Mouse (Mus musculus) olfactory bulb, adult 2 months (tissue): Measurements from ENCODE around the gene Zfp316. TPM values are rescaled to one million over a fixed set of nuclear protein-coding genes. Genes with fewer than 3 reads are reported as not detected.

ENCODE experiments used
- H3K27ac ChIP-seq: fragments of 200-500 bp; 2 replicates; pipeline ENCODE4 v1.5.1; 2012; ENCODE audit warnings: low read depth, low read length; ENCODE audit not compliant: insufficient read depth
- H3K4me1 ChIP-seq: fragments of 200-500 bp; 2 replicates; pipeline ENCODE4 v1.6.1; 2012; ENCODE audit warnings: low read length; ENCODE audit not compliant: control insufficient read depth, insufficient read depth
- H3K4me3 ChIP-seq: fragments of 200-500 bp; 2 replicates; pipeline ENCODE4 v1.5.1; 2012; ENCODE audit warnings: mild to moderate bottlenecking, low read depth, low read length, moderate library complexity; ENCODE audit not compliant: insufficient read depth
- CTCF ChIP-seq: fragments of 200-500 bp; IDR thresholded peaks from 2 replicates; pipeline ENCODE4 v1.5.1; 2012; ENCODE audit warnings: low read depth, mild to moderate bottlenecking, low read length, moderate library complexity; ENCODE audit not compliant: insufficient read depth
- POLR2A ChIP-seq: fragments of 200-500 bp; IDR thresholded peaks from 2 replicates; pipeline ENCODE4 v1.6.1; 2012; ENCODE audit warnings: mild to moderate bottlenecking, low read depth, low read length, moderate library complexity; ENCODE audit not compliant: insufficient read depth
- WGBS: fragments of 180-500 bp; shearing (Covaris S2); methylation state at CpG from one replicate; pipeline ENCODE4 v1.1.7; 2018; 5-methylcytosine and 5-hydroxymethylcytosine counted together
- polyA plus RNA-seq: library from polyadenylated mRNA; stranded (reverse); fragments of >200 nt; gene quantifications from 2 replicates; pipeline ENCODE4 v1.2.4, GENCODE M21; 2012; ENCODE audit warnings: low replicate concordance; ENCODE audit not compliant: missing spikeins, insufficient read depth, insufficient read length

Zfp316 gene
- polyA plus RNA-seq, 1 experiment = not detected

- TF ChIP-seq POLR2A = no peak
- no peak overlapping the region for H3K4me3 ChIP-seq
- no peak overlapping the region for H3K27ac ChIP-seq
- 86% methylated on average over 7 of the region's 7 CpGs for WGBS
- peaks cover 11% of the 10 kb centered on the region for H3K4me1 ChIP-seq
Observed at GRCm38 (mm10) chr5:143304251-143304650, 34.4 kb upstream of the Zfp316 start.

DNA sequence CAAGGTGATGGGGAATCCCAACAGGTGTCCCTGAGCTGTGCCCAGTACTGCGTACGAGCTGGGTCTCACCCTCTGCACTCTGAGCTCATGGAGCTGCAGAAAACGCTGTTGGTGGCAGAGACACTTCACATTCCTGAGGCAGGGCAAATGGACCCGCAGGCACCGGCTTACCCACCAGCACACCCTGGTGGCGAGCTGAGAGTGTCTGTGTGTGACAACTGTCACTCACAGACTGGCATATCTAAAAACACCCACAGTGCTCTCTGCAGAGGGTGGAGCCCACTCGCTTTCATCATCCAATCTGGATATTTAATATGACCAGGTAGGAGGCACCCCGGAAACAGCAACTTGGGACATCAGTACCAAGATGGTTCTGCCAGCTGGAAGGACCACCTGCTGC, 31.5 kb upstream of the Zfp316 start:
- no peak overlapping the region for H3K27ac ChIP-seq
- WGBS = 77% methylated on average over 8 of the region's 8 CpGs
- H3K4me1 ChIP-seq = no peaks in the 10 kb centered on the region
- no peak for TF ChIP-seq CTCF
- TF ChIP-seq POLR2A = no peak
- no peak overlapping the region for H3K4me3 ChIP-seq

GRCm38 (mm10) chr5:143299686-143300085, 29.9 kb upstream of the Zfp316 start:
- 88% methylated on average over 4 of the region's 4 CpGs for WGBS
- Histone ChIP-seq H3K4me3 (no peak overlapping the region), H3K27ac (no peak overlapping the region), H3K4me1 (no peaks in the 10 kb centered on the region)
- 0 out of 2 replicates have a peak, but pooled peaks have one; percentile 15 for TF ChIP-seq CTCF
- no peak for TF ChIP-seq POLR2A

DNA sequence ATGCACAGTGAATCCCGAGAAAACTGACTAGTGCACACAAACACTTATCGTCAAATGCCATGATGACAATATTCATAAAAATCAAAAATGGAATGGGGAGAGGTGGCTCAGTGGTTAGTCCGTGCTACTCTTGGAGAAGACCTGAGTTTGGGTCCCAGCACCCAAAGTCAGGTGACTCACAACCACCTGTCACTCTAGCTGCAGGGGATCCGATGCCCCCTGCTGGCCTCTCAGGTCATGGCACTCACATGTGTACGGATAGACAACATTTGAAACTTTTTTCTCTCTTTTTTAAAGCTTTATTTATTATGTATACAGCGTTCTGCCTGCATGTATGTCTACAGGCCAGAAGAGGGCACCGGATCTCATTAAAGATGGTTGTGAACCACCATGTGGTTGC, 28.6 kb upstream of the Zfp316 start:
- Histone ChIP-seq H3K27ac (no peak overlapping the region), H3K4me3 (no peak overlapping the region), H3K4me1 (peaks cover 6% of the 10 kb centered on the region)
- no peak for TF ChIP-seq CTCF
- TF ChIP-seq POLR2A = no peak
- 95% methylated on average over 7 of the region's 7 CpGs for WGBS

- WGBS = 76% methylated on average over 9 of the region's 9 CpGs
- peaks cover 8% of the 10 kb centered on the region for H3K4me1 ChIP-seq
- no peak for TF ChIP-seq CTCF
- TF ChIP-seq POLR2A = no peak
Observed at GRCm38 (mm10) chr5:143297986-143298385, 28.2 kb upstream of the Zfp316 start.

DNA sequence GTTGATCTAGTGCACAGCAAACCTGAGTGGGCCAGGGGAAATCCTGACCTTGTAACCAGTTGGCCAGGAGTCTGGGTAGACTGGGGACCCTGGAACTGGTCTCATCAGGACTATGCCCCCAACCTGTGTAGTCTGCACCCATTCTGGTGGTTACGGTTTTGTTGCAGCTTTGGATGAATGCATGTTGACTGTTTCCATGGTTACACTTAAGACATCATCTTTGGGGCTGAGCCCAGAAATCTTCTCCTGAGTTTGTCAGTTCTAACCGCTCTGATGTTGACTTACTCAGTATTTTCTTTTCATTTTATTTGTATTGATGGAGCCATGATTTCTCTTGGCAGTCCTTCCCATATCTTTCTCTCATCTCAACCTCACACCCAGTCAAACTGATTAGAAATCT, 25.5 kb upstream of the Zfp316 start:
- Histone ChIP-seq H3K27ac (no peak overlapping the region), H3K4me1 (peaks cover 15% of the 10 kb centered on the region), H3K4me3 (no peak overlapping the region)
- 43% methylated on average over 2 of the region's 2 CpGs for WGBS
- TF ChIP-seq POLR2A = no peak
- TF ChIP-seq CTCF = no peak

More at GRCm38 (mm10) chr5:143297986-143298385, 28.2 kb upstream of the Zfp316 start:
- no peak overlapping the region for H3K4me3 ChIP-seq
- no peak overlapping the region for H3K27ac ChIP-seq

GRCm38 (mm10) chr5:143294862-143295261, 25.0 kb upstream of the Zfp316 start:
- Histone ChIP-seq H3K4me1 (peaks cover 15% of the 10 kb centered on the region), H3K4me3 (no peak overlapping the region), H3K27ac (no peak overlapping the region)
- no peak for TF ChIP-seq CTCF
- no peak for TF ChIP-seq POLR2A
- WGBS = 97% methylated on average over 3 of the region's 3 CpGs

GRCm38 (mm10) chr5:143293404-143293803, 23.6 kb upstream of the Zfp316 start, which contains the start of gene Zfp853:
TSS of gene Zfp853 (minus strand) at chr5:143293623.
- peak within 1 kb of the TSS; percentile 50 for H3K4me3 ChIP-seq
- WGBS = 1% methylated on average over 26 of the region's 38 CpGs
- TF ChIP-seq POLR2A = no peak
- no peak for TF ChIP-seq CTCF
- peaks cover 15% of the 10 kb centered on the region for H3K4me1 ChIP-seq
- H3K27ac ChIP-seq = no peak within 1 kb of the TSS

DNA sequence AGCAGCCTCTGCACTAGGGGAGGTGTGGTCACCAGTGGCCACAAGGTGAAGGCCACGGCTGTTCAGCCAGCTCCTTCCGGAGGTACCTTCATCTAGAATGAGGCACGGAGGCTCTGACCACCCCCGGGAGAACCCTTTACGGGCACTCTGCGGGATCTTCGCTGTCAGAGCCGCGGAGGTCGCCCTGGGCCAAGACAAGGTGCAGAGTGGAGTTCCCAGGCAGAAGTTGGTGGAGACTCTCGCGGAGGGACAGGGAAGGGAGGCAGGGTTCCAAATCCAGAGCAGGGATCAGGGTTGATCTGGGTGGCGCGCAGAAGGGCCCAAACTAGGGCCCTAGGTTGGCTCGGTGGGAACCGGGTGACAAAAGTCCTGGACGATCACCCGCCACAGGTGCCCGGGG, 23.1 kb upstream of the Zfp316 start:
- H3K27ac ChIP-seq = no peak overlapping the region
- TF ChIP-seq POLR2A (no peak), CTCF (no peak)
- WGBS = 5% methylated on average over 19 of the region's 19 CpGs
- peaks cover 15% of the 10 kb centered on the region for H3K4me1 ChIP-seq
- peak overlapping the region; percentile 50 for H3K4me3 ChIP-seq

- 82% methylated on average over 9 of the region's 9 CpGs for WGBS
- Histone ChIP-seq H3K4me1 (peaks cover 16% of the 10 kb centered on the region), H3K4me3 (no peak overlapping the region), H3K27ac (no peak overlapping the region)
- TF ChIP-seq POLR2A = no peak
- TF ChIP-seq CTCF = no peak
Observed at GRCm38 (mm10) chr5:143289299-143289698, 19.5 kb upstream of the Zfp316 start.
